Mouse (Mus musculus): Measurements from ENCODE around the gene Midn. TPM values are rescaled to one million over a fixed set of nuclear protein-coding genes. Genes with fewer than 3 reads are reported as not detected.

Midn gene
- total RNA-seq (2015), result 29.5 and 29.6 TPM in 2 replicates
- total RNA-seq (2017), result 22.4 and 36.1 TPM in 2 replicates

GRCm38 (mm10) chr10:80147719-80148601 lies at the start of gene Midn:
Midn (plus strand) TSS chr10:80148272.
- peak; percentile 33 for ATAC-seq (ENCODE audit: poor library complexity, severe bottlenecking)

GRCm38 (mm10) chr10:80098630-80099029 lies 49.4 kb upstream of the Midn start:
- ATAC-seq (ENCODE audit: poor library complexity, severe bottlenecking), result peak; percentile 58

GRCm38 (mm10) chr10:80100982-80101381 lies 47.1 kb upstream of the Midn start:
- no peak for ATAC-seq (ENCODE audit: poor library complexity, severe bottlenecking)

DNA sequence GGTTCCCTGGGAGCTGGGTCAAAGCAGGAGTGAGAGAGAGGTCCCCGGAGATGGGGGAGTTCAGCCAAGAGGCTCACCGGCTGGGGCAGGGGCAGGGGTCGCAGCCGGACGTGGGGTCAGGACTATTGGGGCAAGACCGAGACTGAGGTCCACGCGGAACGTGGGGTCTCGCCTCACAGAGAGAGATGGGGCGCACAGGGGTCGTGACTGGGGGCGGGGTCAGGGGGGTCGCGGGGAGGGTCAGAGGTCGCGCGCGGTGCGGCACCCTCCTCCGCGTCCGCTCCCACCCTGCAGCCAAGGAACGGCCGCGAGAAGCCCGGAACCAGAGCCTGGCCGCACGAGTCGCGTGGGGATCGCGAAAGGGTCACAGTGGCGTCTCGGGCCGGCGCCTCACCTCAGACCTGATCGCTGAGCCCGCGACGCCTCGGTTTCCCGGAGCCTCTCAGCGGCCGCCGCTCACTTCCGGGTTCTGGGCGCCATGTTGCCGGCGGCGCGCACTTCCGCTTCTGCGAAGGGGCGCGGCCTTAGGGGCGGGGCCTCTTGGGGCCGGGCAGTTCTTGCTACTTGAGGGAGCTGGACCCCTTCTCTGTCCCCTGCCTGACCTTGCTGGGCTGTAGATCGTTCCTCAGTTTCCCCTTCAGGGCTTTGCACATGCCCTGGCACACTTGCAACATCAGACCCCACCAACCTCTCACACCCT lies 45.7 kb upstream of the Midn start:
- ATAC-seq (ENCODE audit: poor library complexity, severe bottlenecking), result peak; percentile 85

- ATAC-seq (ENCODE audit: poor library complexity, severe bottlenecking), result no peak
Measured at GRCm38 (mm10) chr10:80103032-80103431, 45.0 kb upstream of the Midn start.

DNA sequence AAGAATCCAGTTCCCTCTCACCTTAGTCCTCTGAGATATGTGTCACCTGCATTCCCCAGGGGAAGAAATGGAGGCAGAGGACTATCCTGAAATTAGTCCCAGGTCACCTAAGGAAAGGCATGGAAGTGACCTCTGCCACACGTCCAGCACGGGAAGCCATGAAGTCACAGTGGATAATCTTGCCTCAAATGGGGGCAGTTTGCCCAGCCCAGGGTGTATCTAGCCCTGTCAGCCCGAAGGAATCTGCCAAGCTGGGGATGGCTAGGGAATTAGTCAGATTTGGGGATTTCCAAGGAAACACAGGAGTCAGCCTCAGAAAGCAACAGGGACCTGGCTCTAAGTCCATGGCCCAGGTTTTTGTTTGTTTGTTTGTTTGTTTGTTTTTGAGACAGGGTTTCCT lies 43.9 kb upstream of the Midn start:
- ATAC-seq (ENCODE audit: poor library complexity, severe bottlenecking), result no peak

GRCm38 (mm10) chr10:80105460-80105859 lies 42.6 kb upstream of the Midn start, which contains the start of gene Sbno2:
Sbno2 (minus strand) TSS chr10:80105571.
- peak; percentile 78 for ATAC-seq (ENCODE audit: poor library complexity, severe bottlenecking)

DNA sequence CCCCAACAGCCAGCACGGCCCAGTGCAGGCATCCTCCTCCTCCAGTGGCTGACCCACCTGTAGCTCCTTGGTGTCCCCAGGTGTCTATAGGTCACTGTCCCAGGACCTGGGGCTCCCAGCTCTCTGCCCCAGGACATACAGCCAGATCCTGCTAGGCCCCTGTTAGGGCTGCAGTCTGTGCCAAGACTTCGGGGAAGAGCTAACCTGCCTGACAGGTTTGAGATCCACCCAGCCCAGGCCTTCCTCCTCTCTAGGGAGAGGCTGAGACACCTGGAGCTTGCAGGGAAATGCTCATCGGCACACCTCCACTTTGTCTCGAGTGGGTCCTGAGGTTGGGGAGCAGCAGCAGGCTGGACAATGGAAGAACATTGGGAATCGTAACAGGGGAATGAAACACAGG lies 42.1 kb upstream of the Midn start:
- no peak for ATAC-seq (ENCODE audit: poor library complexity, severe bottlenecking)

DNA sequence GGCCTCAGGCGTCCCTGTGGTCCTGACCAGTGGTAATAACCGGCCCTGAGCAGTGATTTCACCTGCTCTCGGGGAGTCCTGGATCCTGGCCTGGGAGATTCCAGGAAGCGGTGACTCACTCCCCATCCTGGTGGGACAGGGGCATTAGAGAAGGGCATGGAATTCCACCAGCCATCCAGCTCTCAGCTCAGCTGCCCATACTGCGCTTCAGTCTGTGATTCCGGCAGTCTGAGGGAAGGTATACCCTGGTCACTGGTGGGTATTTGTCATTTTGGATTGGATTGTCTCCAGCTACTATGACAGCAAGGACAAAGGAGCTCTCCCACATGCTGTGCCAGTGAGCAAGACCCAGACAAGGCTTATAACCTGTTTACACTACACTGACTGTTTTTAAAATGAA lies 40.4 kb upstream of the Midn start:
- ATAC-seq (ENCODE audit: poor library complexity, severe bottlenecking), result no peak

GRCm38 (mm10) chr10:80114341-80115284 lies 33.5 kb upstream of the Midn start:
- peak; percentile 51 for ATAC-seq (ENCODE audit: poor library complexity, severe bottlenecking)

- ATAC-seq (ENCODE audit: poor library complexity, severe bottlenecking), result peak; percentile 86
Measured at GRCm38 (mm10) chr10:80115290-80115943, 32.7 kb upstream of the Midn start, which contains the start of gene Stk11. Stk11 (plus strand) TSS chr10:80115803.

GRCm38 (mm10) chr10:80115944-80116335 lies 32.1 kb upstream of the Midn start:
- ATAC-seq (ENCODE audit: poor library complexity, severe bottlenecking), result no peak

DNA sequence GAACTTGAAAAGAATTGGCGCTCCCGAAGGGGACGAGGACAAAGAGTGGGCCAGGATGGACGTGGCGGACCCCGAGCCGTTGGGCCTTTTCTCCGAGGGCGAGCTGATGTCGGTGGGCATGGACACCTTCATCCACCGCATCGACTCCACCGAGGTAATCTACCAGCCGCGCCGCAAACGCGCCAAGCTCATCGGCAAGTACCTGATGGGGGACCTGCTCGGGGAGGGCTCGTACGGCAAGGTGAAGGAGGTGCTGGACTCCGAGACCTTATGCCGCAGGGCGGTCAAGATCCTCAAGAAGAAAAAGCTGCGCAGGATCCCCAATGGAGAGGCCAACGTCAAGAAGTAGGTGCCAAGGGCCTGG lies 31.5 kb upstream of the Midn start:
- ATAC-seq (ENCODE audit: poor library complexity, severe bottlenecking), result no peak

- ATAC-seq (ENCODE audit: poor library complexity, severe bottlenecking), result peak; percentile 3
Measured at GRCm38 (mm10) chr10:80116927-80117691, 31.0 kb upstream of the Midn start.

DNA sequence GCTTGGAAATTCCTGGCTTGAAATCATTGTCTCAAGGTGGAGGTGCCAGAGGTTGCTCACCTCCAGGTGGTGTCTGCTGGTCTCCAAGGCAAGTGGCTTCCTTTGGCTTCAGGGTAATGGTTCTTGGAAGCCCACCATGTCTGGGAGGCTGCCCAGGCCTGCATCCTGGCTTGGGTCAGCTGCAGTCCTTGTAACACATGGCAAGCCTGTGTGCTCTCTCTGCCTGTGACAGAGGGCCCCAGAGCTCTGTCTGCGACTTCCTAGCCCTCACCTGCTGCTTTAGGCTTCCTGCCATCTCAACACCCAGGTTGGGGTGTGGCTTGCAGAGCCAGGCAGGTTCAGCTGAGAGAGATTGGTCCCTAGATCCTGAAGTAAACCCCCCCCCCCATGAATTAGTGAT lies 30.3 kb upstream of the Midn start:
- no peak for ATAC-seq (ENCODE audit: poor library complexity, severe bottlenecking)

GRCm38 (mm10) chr10:80118552-80118951 lies 29.5 kb upstream of the Midn start:
- no peak for ATAC-seq (ENCODE audit: poor library complexity, severe bottlenecking)

DNA sequence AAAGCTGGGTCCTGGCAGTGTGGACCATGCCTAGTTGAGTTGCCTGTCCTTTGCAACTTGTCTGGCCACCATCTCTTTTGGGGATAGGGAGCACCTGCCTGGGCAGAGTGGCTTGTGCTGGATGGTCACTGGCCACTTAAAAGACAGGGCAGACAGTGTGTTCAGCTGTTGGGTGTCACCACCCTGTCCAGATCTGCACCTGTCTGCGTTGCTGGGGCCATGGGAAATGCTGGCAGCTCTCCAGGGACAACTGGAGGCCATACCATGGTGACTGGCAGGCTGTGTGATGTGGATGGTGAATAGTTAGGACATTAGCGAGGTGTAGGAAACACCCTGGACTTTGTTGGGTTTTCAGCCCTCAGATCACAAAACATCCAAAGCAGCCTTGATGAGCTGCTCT lies 27.9 kb upstream of the Midn start:
- ATAC-seq (ENCODE audit: poor library complexity, severe bottlenecking), result no peak

GRCm38 (mm10) chr10:80121639-80122038 lies 26.4 kb upstream of the Midn start:
- ATAC-seq (ENCODE audit: poor library complexity, severe bottlenecking), result peak; percentile 94

- no peak for ATAC-seq (ENCODE audit: poor library complexity, severe bottlenecking)
Measured at GRCm38 (mm10) chr10:80123932-80124562, 24.0 kb upstream of the Midn start.
